Comparison of ENCODE assay signal across 9 mouse cellular contexts in genomic region chr13:21259677-21260113, GRCm38 (mm10). TPM values are rescaled to one million over a fixed set of nuclear protein-coding genes. Genes with fewer than 3 reads are reported as not detected.
A peak's percentile ranks its signal among the peaks of the same experiment; 100 is the strongest.
DNase-seq lines count a peak whose midpoint lies in the region; ATAC-seq and TF ChIP-seq lines count a peak whose summit lies in the region.
"Had no signal": no experiment of that assay in that cellular context is flagged by ENCODE, and none has a peak within 500 bp of the region (broad histone marks: within the 10 kb centered on the region; RNA-seq: fewer than 3 reads in every experiment).

No protein-coding gene starts in this region.

- whole genome bisulfite sequencing in heart, embryonic 13.5 days, result 1% methylated on average over 18 of the region's 18 CpGs

- H3K36me3 ChIP-seq in ES-E14 (ENCODE audit: control insufficient read depth, insufficient read depth, low read length, poor library complexity, severe bottlenecking) (no peaks in the 10 kb centered on the region), myocyte (ENCODE audit: control insufficient read depth, insufficient read depth) (no peaks in the 10 kb centered on the region)
- H3K36me3 ChIP-seq in heart, embryonic 13.5 days, result no peaks in the 10 kb centered on the region

- H3K27ac ChIP-seq in ES-E14 (ENCODE audit: insufficient read depth, low read depth, low read length, poor library complexity, severe bottlenecking), result no peak overlapping the region
- no peak overlapping the region for H3K27ac ChIP-seq in heart, embryonic 13.5 days (replicated peaks)

- H3K4me1 ChIP-seq in ES-E14 (ENCODE audit: control insufficient read depth in 2 of 2, insufficient read depth in 2 of 2, low read length in 2 of 2, poor library complexity in 1 of 2), result peaks cover 0 to 10% of the 10 kb centered on the region in 2 experiments; a peak in 1 of 4 replicates
- H3K4me1 ChIP-seq in heart, embryonic 13.5 days, result peaks cover 18% of the 10 kb centered on the region

- H3K9me3 ChIP-seq in ES-E14 (ENCODE audit: control insufficient read depth, insufficient read depth, low read depth, low read length), result no peaks in the 10 kb centered on the region
- no peaks in the 10 kb centered on the region for H3K9me3 ChIP-seq in heart, embryonic 13.5 days

- H3K4me3 ChIP-seq in ES-E14 (ENCODE audit: insufficient read depth in 1 of 2, low read depth in 1 of 2, low read length in 2 of 2, poor library complexity in 1 of 2, severe bottlenecking in 1 of 2), result peak overlapping the region; percentile 67 to 68
- H3K4me3 ChIP-seq in heart, embryonic 13.5 days, result peak overlapping the region; percentile 57
- peak overlapping the region; percentile 24 for H3K4me3 ChIP-seq in myocyte

- ATAC-seq in heart, embryonic 13.5 days (ENCODE audit: extremely low read depth, insufficient number of reproducible peaks, low FRiP score, low TSS enrichment), result no peak

- H3K79me2 ChIP-seq in myocyte (ENCODE audit: control insufficient read depth, insufficient read depth), result no peaks in the 10 kb centered on the region

- H3K27me3 ChIP-seq in heart, embryonic 13.5 days (replicated peaks), result peaks cover 71% of the 10 kb centered on the region
- H3K27me3 ChIP-seq in myocyte (ENCODE audit: control insufficient read depth, insufficient read depth, insufficient read length), result no peaks in the 10 kb centered on the region

- no peak for TF ChIP-seq POLR2A in myocyte (IDR thresholded peaks at IDR 0.05; ENCODE audit: insufficient read length, low read depth)

- intact Hi-C loops in left cerebral cortex, postnatal 14 days (cut with DNase I), result loop anchor here (5.0 to 10.0 kb wide), 3 partner anchors 37 to 455 kb away; partner anchors contain the start of genes Hist1h2ai, Hist1h2bl and Hist1h3h

- no peak overlapping the region for H3K9ac ChIP-seq in ES-E14 (ENCODE audit: insufficient read depth, low read depth, low read length, poor library complexity, severe bottlenecking)
- H3K9ac ChIP-seq in heart, embryonic 13.5 days, result peak overlapping the region; percentile 50

- in situ Hi-C loops in ES-E14 (cut with MboI; ENCODE audit: low sequenced_read_pairs in 2 of 2, unreplicated experiment in 2 of 2), result loop anchor here in 1 of 2 experiments (25.0 kb wide), 2 partner anchors 678 to 753 kb away; partner anchors contain the start of genes Prss16 and Zfp184

- H3ac ChIP-seq in myocyte (ENCODE audit: control insufficient read depth, insufficient read length), result no peak overlapping the region

- DNase-seq in A20 (ENCODE audit: low read depth, low spot score) (peak; percentile 84), ES-E14 (ENCODE audit: low read depth, low spot score) (no peak)
- peak; percentile 78 to 85 for DNase-seq in cerebellum, postnatal 14 days
- peak; percentile 31 to 78 for DNase-seq in left cerebral cortex, postnatal 14 days (ENCODE audit: low spot score in 2 of 2)
- no peak for DNase-seq in thymus, postnatal 36 days
- no peak for DNase-seq in lung, postnatal 14 days

- H3K4me2 ChIP-seq in heart, embryonic 13.5 days, result peak overlapping the region; percentile 78
- peak overlapping the region; percentile 81 for H3K4me2 ChIP-seq in myocyte (ENCODE audit: low read depth)

TF ChIP-seq in ES-E14, 5 proteins besides CTCF, POLR2A, EP300 and RAD21:
- TF ChIP-seq HCFC1 (IDR thresholded peaks at IDR 0.05; ENCODE audit: borderline replicate concordance, insufficient read depth, low read length), result no peak
- no peak for TF ChIP-seq CHD2 (IDR thresholded peaks at IDR 0.05; ENCODE audit: low read depth, low read length)
- TF ChIP-seq MAFK (IDR thresholded peaks at IDR 0.05; ENCODE audit: insufficient read depth, low read depth, low read length), result peak; percentile 91
- no peak for TF ChIP-seq ZC3H11A (IDR thresholded peaks at IDR 0.05; ENCODE audit: borderline replicate concordance, low read depth, low read length)
- peak; percentile 90 for TF ChIP-seq ZNF384 (IDR thresholded peaks at IDR 0.05; ENCODE audit: low read depth, low read length)

TF ChIP-seq in myocyte, 11 proteins besides CTCF, POLR2A, EP300 and RAD21:
- TF ChIP-seq E2F4 (IDR thresholded peaks at IDR 0.05; ENCODE audit: insufficient read depth) (no peak), SRF (IDR thresholded peaks at IDR 0.05; ENCODE audit: control insufficient read depth, insufficient read length, low read depth) (no peak), CEBPB (IDR thresholded peaks at IDR 0.05; ENCODE audit: insufficient read depth, poor library complexity, severe bottlenecking) (no peak), MYOD1 (IDR thresholded peaks at IDR 0.05; ENCODE audit: control insufficient read depth in 1 of 3, insufficient read length in 2 of 3, low read depth in 2 of 3) (no peak), USF1 (IDR thresholded peaks at IDR 0.05; ENCODE audit: low read depth) (no peak), POLR2AphosphoS2 (IDR thresholded peaks at IDR 0.05; ENCODE audit: insufficient read length, low read depth) (no peak), TCF3 (IDR thresholded peaks at IDR 0.05; ENCODE audit: insufficient read length, low read depth) (no peak), MAX (IDR thresholded peaks at IDR 0.05; ENCODE audit: low read depth) (no peak), MYOG (IDR thresholded peaks at IDR 0.05; ENCODE audit: control insufficient read depth in 1 of 3, insufficient read depth in 1 of 3, insufficient read length in 2 of 3, low read depth in 2 of 3) (no peak), REST (IDR thresholded peaks at IDR 0.05; ENCODE audit: insufficient read depth, insufficient read length) (no peak), TCF12 (IDR thresholded peaks at IDR 0.05; ENCODE audit: insufficient read depth, poor library complexity, severe bottlenecking) (no peak)

RNA-seq across cellular contexts. Expression of gene Gpx5, which starts 32.8 kb away (rescaled TPM):
- total RNA-seq in ES-E14 (2012; rRNA removed), result not detected in 2 replicates
- not detected in 2 replicates for polyA plus RNA-seq in heart, embryonic 13.5 days (2015; fragmentation: Nextera tagmentation; extraction: Ambion mirVana)
- total RNA-seq in left cerebral cortex, postnatal 14 days (2021), result not detected
- not detected for polyA plus RNA-seq in myocyte (2012; fragmentation: generic; extraction: Trizol)
- total RNA-seq: hematopoietic stem cell, adult 5-6 weeks had no signal

RNA-seq across cellular contexts. Expression of gene Gpx6, which starts 52.2 kb away (rescaled TPM):
- 2.1 and 2.2 TPM in 2 replicates for total RNA-seq in ES-E14 (2012; rRNA removed)
- polyA plus RNA-seq in heart, embryonic 13.5 days (2015; fragmentation: Nextera tagmentation; extraction: Ambion mirVana), result not detected in 2 replicates
- under 1 TPM in 1 of 2 experiments, not detected in 1; 0.30 TPM for total RNA-seq in left cerebral cortex, postnatal 14 days (2021)
- polyA plus RNA-seq in myocyte (2012; fragmentation: generic; extraction: Trizol), result not detected
- total RNA-seq: hematopoietic stem cell, adult 5-6 weeks had no signal

Comparison
In these comparisons a context has a peak if more than half of its experiments do, and no peak if none do; other contexts are left out.
1. DNase-seq: peak in A20 (single experiment), cerebellum, postnatal 14 days (2 of 2) and left cerebral cortex, postnatal 14 days (2 of 2); none in ES-E14 (single experiment), thymus, postnatal 36 days (0 of 2) and lung, postnatal 14 days (single experiment).
2. Peak in every context shown above with its lines, with median percentiles within 50 percentile points of each other: H3K4me3 ChIP-seq.